Mouse (Mus musculus) left cerebral cortex, adult 11 months (tissue): ENCODE measurements at regions not wholly inside any gene's neighbourhood (a gene's known extent, or its start where the extent isn't known, plus 50 kb on each side); places are given as distances from the start of the nearest gene placed in this dataset.

Experiments used
- DNase-seq: peaks from one replicate; pipeline ENCODE4 v3.0.0; 2022; ENCODE audit warnings: low spot score

DNA sequence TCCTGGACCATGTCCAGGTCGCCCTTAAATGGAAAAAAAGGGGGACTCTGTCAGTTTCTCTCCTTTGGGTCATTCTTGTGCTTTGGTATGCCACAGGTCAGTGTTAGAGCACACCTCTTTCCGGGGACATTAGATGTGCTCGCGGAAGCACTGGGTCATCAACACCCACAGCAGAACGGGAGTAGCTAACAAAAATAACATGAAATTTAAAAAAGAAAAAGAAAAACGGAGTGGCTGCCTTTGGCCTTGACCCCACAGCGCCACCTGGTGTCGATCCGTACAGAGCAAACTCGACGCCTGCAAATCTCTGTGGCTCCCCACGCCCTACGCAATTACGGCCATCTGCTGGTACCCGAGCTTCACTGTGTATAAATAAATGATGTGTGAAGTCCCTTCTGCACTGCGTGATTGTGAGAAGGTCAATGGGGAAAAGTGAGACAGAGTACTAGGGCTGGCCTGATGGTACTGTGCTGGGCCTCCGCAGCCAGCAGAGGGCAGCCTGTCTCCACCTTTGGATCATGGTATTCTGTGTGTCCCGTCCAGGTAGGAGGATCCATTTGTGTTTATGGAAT is 99.0 kb upstream of the Slc7a12 start:
- DNase-seq = peak; percentile 11

DNA sequence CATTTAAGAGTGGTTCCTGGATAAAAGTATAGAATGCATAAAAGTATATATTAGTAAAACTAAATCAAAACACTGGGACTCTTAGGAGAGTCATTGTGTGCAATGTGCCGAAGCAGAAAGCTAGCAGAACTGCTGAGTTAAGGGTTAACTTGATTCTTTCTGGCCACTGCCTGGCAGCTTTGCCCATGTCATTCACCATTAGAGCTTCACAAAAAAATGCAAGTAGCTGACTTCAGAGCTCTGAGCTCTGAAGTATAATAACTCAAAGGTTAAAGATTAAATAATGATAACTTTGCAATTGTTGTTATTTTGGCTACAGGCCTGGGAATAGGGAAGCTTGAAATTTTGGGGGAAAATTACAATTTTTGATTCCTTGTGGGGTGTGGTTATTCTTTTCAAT is 89.8 kb upstream of the Slc7a12 start:
- no peak for DNase-seq

DNA sequence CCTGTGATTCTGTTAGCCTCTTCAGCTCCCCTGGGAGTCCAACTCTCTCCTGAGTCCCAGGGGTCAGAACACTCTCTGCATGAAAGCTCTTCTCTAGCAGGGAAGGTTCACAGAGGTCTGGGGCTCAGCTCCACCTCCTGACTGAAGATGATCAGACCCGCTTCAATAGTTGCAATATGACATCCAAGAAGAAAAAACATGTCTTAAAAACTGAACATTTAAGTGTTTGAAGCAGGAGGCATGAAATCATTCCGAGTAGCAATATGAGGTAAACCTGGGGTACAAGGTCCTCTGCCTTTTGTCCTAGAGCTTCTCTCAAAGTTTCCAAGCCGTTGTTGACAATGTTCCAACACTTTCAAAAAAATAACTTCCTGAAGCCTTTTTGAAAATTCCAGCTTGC is 81.8 kb upstream of the Slc7a12 start:
- DNase-seq = no peak

DNA sequence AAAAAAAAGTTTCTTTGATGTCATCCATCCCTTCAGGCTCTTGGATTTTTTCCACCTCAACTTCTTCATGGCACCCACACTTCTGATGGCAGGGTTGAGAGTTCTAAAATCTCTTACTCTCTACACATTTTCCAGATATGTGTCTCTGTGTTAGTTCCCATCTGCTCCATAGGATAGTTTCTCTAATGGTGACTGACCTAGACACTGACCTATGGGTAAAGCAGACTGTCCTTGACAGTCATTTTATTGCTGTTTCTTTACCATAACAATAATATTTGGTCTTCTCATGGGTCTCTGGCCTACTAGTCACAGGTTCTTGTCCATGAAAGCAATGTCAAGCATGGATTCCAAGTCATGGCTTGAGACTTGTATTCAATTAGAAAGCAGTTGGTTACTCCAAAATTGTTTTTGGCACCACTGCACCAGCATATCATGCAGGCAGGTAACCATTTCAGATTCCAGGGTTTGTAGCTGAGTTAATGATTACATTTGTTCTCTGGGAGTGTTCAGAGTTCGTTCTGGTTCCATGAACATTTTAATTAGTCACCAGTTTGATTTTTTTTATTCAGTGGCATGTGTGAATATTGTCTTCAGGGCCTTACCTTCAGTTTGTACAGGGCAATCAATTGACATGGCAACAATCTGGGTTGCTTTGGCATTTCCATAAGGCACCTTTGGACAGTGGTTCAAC is 71.9 kb upstream of the Slc7a12 start:
- DNase-seq = no peak
